Mouse (Mus musculus): ENCODE data around the gene Gfod1. TPM values are rescaled to one million over a fixed set of nuclear protein-coding genes. Genes with fewer than 3 reads are reported as not detected.
A peak's percentile ranks its signal among the peaks of the same experiment; 100 is the strongest.

Gfod1 gene
- total RNA-seq, 1 experiment from 2014 or later = 7.4 TPM

- peak; percentile 27 for ATAC-seq (replicated peaks; ENCODE audit: low read depth, poor library complexity, severe bottlenecking)
These were observed 3.1 kb downstream of the Gfod1 start for GRCm38 (mm10) chr13:43300906-43301305.

GRCm38 (mm10) chr13:43300366-43300765, 3.6 kb downstream of the Gfod1 start:
- ATAC-seq (replicated peaks; ENCODE audit: low read depth, poor library complexity, severe bottlenecking) = no peak

DNA sequence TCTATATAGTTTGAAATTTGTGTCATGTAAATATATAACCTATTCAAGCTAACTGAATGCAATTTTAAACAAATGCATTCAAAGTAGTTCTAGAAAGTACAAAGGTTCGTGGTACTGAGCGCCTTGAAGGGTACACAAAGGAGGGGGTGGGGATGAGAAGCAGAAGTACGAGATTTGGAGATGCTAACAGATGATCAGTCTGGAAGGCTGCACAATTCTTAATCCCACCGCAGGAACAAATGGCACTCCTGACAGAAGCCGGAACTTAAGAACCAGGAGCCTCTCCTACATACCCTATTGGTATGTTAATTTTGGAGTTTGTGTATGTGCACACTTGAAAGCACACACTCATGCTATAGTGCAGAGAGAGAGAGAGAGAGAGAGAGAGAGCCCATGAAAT, 4.8 kb downstream of the Gfod1 start:
- no peak for ATAC-seq (replicated peaks; ENCODE audit: low read depth, poor library complexity, severe bottlenecking)

DNA sequence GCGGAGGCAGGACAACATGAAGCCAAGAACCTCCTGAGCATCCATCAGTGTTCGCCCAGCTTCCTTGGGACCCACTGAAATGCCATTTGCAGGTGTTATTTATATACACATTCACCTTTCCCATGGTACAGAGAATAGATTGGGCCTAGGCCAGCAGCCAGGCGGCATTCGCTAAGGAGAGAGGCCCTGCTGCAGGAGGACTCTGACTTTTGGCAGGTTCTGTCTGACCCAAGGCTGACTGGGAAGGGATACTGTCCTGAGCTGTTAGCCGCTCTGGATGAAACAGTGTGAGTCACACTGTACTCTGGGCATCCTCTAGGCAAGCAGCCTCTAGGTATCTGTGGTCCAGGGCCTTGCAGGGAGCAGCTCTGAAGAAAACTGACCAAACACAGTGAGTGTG, 6.4 kb downstream of the Gfod1 start:
- ATAC-seq (replicated peaks; ENCODE audit: low read depth, poor library complexity, severe bottlenecking) = no peak

- ATAC-seq (replicated peaks; ENCODE audit: low read depth, poor library complexity, severe bottlenecking) = no peak
These were observed 7.7 kb downstream of the Gfod1 start for GRCm38 (mm10) chr13:43296140-43296805.

GRCm38 (mm10) chr13:43295684-43296083, 8.3 kb downstream of the Gfod1 start:
- peak; percentile 85 for ATAC-seq (replicated peaks; ENCODE audit: low read depth, poor library complexity, severe bottlenecking)

- ATAC-seq (replicated peaks; ENCODE audit: low read depth, poor library complexity, severe bottlenecking) = peak; percentile 47
These were observed 8.9 kb downstream of the Gfod1 start for GRCm38 (mm10) chr13:43294957-43295590.

DNA sequence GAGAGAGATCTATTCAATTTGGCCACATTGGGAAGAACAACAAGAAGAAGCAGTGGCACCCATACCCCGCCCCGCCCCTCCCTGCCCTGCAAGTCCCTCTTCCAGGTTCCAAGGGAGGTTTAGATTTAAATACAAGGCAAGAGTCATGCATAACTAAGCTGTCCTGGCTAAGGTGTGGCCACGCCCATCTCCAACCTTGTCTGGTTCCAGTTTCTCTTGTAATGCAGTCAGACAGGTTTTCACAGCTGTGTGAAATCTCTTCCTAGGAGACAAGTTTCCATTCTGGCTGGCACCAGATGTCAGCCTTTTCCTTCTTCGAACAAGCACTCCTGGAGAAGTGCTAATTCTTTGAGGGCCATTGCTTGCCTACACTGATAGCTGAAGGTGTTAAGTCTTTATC, 11.1 kb downstream of the Gfod1 start:
- ATAC-seq (replicated peaks; ENCODE audit: low read depth, poor library complexity, severe bottlenecking) = no peak

DNA sequence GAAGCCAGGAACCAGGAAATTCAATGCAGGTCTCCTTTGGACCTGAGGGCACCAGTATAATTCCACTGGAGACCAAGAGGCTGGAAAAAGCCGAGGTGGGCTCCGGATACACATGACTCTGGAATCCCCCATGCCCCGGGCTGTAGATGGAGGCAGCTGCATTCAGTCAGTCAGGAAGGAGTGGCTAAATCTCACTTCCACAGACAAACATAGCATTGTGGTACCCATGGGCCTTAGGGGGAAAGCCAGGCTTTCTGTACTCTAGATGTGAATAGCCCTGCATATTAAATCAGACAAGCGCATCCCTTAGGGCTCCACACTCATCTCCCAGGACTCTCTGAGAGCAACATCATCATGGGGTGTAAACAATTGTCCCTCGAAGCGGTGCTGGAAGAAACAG, 14.9 kb downstream of the Gfod1 start:
- ATAC-seq (replicated peaks; ENCODE audit: low read depth, poor library complexity, severe bottlenecking) = no peak

DNA sequence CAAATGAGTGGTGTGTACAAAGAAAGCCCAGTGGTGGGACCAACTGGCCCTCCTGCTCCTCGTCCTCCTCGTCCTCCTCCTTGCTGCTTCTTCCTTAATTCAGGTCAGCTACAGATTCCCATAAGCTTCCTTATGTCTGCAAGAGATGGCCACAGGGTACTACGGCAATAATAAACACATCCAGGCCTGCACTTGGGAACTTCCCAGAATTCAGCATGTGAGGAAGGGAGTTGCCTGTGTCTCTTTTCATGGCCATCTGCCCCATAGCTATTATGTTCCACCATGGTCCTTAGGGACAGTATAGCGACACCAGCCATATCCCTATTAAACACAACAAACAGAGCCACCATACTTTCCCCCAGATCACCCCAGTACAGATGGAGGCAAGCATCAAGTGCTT, 15.5 kb downstream of the Gfod1 start:
- no peak for ATAC-seq (replicated peaks; ENCODE audit: low read depth, poor library complexity, severe bottlenecking)

DNA sequence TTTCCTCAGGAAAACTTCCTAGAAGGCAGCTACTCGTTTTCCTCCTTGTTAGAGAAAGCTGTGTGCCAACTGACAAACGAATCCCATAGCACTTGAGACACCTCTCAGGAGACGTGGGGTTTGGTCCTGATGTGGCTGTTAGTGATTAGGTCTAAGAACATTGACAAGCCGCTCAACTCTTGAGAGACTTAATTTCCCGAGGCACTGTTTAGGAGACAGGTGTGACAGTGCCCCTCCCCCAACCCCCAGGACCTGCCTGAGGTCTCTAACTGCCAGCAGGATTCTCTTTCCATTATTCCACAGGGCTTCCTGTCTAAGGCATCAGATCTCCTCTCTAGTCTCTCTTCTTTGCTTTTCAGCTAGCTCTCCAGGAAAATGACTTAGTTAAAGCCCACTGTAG, 15.9 kb downstream of the Gfod1 start:
- no peak for ATAC-seq (replicated peaks; ENCODE audit: low read depth, poor library complexity, severe bottlenecking)

DNA sequence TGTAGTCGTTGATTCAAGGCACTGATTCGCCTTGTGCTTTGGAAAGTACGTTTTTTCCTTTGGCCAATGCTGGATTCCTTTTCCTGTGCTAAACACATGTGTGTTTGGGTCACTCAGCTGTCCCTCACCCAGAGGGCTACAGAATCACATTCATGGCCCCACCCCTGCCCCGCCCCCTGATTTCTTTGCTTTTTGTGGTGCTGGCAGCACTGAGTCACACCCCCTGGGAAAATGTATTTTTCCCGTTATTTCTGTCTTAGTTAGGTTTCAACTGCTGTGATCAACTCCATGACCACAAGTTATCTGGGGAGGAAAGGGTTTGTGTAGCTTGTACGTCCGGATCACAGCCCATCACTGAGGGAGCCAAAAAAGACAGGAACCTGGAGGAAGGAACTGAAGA, 17.1 kb downstream of the Gfod1 start:
- no peak for ATAC-seq (replicated peaks; ENCODE audit: low read depth, poor library complexity, severe bottlenecking)

DNA sequence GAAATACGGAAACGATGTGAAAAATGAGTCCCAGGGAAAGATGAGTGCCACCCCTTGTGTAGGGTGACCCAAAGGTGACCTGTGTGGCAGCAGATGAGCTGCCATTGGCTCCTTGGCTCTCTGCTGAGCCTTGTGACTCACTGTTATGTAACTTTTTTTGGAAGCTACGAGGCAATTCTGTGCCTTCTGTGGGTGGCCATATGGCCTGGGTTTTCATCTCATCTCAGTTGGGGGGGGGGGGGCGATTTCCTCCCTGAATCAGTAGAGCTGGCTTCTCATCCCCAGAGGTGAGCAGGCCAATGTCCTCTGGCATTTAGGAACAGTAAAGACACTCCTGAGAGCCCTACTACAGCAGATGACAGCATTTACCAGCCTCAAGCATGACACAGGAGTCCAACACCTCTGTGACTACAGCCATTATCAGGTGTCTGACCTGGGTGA, 19.2 kb downstream of the Gfod1 start:
- no peak for ATAC-seq (replicated peaks; ENCODE audit: low read depth, poor library complexity, severe bottlenecking)

DNA sequence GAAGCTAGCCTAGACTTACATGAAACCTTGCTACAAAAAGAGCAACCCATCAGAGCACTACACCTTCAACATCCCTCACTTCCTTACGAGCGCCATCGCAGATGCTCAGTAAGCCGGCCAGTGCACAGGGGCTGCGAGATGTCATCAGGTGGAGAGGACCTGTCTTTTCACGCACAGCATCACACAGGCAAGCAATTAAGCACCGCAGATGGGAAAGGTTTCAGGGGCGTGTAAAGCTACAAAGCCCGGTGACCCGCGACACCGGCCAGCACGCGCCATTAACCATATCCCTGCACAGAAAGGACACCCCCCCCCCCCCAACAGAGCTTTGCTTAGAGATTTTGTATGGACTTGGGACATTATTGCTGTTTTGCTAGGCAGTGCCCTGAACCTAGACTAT, 30.1 kb downstream of the Gfod1 start:
- no peak for ATAC-seq (replicated peaks; ENCODE audit: low read depth, poor library complexity, severe bottlenecking)

GRCm38 (mm10) chr13:43272303-43273135, 31.5 kb downstream of the Gfod1 start:
- ATAC-seq (replicated peaks; ENCODE audit: low read depth, poor library complexity, severe bottlenecking) = no peak

DNA sequence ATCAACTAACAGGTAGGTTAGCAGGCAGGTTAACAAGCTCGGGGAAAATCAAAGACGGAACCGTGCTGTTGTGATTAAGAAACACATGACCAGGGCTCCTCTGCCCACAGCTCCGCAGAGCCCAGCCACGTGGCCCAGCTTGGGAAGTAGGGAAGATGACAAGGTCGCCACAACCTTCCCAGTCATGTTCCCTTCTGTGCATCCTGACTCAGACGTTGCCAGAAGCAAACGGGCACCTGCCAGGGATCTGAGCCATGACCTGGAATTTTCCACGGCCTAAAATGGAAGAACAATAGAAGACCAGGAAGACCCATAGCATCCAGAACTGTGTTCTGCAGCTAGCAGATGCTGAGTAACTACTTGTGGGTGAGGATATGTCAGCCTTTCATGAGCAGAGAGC, 32.5 kb downstream of the Gfod1 start:
- no peak for ATAC-seq (replicated peaks; ENCODE audit: low read depth, poor library complexity, severe bottlenecking)

DNA sequence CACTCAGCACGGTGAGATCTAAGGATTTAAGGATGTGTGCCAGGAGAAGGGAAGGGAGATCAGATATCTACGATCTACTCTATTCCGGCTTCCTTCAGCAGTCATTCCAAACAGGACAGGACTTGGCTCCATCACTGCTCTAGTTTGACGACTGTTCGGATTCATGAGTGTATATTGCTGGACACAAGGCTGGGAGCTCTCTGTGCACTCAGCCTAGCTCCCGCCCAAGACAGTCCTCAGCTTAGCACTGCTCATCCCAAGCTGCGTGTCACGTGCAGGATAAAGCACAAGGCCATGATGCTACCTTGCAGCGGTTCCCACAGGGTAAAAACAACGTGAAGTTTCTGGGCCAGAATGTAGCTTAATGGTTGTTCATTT, 33.8 kb downstream of the Gfod1 start:
- ATAC-seq (replicated peaks; ENCODE audit: low read depth, poor library complexity, severe bottlenecking) = no peak

- ATAC-seq (replicated peaks; ENCODE audit: low read depth, poor library complexity, severe bottlenecking) = no peak
These were observed 34.3 kb downstream of the Gfod1 start for GRCm38 (mm10) chr13:43269460-43270219.

- peak; percentile 67 for ATAC-seq (replicated peaks; ENCODE audit: low read depth, poor library complexity, severe bottlenecking)
These were observed 35.2 kb downstream of the Gfod1 start for GRCm38 (mm10) chr13:43268539-43269327.

- ATAC-seq (replicated peaks; ENCODE audit: low read depth, poor library complexity, severe bottlenecking) = no peak
These were observed 36.1 kb downstream of the Gfod1 start for GRCm38 (mm10) chr13:43267902-43268301.

All from common myeloid progenitor, adult 5-6 weeks (primary cell).